Mouse (Mus musculus) right cerebral cortex, postnatal 4 days (tissue): ENCODE measurements at regions not wholly inside any gene's neighbourhood (a gene's known extent, or its start where the extent isn't known, plus 50 kb on each side); places are given as distances from the start of the nearest gene placed in this dataset.

Source experiments
- DNase-seq: peaks from one replicate; pipeline ENCODE4 v3.0.0-alpha.2; 2022

DNA sequence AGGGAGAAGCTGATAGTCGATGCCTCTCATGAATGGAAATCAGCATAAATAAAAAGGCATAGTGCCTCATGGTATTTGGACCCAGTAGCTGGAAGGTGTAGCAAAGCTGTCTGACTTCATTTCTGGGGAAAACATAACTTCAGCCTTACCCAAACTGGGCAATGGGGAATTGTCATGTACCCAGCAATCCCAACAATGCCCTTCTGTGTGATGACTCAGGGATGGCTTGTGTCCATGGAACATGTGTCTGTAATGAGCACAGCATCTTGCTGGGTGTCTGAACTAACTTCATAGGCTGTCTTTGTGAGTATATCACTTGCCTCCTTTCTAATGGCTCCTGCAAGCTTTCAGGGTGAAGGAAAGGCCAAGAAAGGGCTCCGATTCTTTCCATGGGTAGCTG, 140.3 kb downstream of the Bod1 start:
- DNase-seq = no peak

DNA sequence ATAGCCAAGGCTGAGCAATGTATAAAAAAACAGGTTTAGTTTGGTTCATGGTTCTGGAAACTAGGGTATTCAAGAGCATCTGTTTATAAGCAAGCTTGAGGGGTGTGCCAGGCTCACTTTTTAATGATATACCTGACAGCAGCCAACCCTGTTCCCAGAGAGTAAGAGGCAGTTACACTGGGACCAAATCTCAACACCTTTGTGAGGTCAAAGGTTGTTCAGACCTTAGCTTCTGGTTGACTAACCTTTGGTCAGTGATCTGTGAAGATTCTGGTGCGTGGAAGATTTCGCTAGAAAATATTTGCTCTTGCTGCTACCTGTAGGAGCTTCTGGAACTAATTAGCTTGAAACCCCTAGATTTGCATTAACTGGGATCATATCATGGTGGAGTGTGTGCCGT, 140.8 kb downstream of the Bod1 start:
- DNase-seq = no peak

DNA sequence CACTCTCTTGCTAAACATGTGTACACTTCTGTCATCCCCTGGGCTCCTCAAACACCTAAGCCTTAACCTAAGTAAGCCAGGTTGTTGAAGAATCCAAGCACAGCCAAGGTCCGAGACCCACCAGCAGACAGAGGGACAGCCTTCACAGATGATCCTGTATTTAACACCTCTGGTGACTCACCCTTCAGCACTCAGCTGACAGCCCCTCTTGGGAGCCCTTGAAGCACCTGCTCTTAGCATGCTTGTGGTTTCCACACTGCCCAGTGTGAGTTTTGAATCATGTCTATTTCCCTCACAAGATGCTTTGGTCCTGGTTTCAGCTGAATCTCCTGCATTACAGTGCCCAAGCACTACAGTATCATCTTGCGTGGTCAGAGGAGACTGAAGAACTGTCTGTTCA, 142.0 kb downstream of the Bod1 start:
- no peak for DNase-seq

DNA sequence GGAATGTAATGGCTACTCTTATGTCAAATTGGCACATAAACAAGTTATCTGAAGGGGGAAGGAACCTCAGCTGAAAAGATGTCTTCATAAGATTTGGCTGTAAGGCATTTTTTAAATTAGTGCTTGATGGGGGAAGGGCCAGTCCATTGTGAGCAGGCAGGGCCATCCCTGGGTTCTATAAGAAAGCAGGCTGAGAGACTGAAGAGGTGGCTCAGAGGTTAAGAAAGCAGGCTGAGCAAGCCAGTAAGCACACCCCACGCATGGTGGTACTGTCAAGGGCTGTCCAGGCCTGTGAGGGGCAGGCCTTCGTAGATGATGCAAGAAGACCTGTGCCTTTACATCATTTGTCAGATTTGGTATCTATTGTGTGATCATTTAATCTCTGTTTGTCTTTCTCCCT, 147.0 kb downstream of the Bod1 start:
- DNase-seq = no peak

DNA sequence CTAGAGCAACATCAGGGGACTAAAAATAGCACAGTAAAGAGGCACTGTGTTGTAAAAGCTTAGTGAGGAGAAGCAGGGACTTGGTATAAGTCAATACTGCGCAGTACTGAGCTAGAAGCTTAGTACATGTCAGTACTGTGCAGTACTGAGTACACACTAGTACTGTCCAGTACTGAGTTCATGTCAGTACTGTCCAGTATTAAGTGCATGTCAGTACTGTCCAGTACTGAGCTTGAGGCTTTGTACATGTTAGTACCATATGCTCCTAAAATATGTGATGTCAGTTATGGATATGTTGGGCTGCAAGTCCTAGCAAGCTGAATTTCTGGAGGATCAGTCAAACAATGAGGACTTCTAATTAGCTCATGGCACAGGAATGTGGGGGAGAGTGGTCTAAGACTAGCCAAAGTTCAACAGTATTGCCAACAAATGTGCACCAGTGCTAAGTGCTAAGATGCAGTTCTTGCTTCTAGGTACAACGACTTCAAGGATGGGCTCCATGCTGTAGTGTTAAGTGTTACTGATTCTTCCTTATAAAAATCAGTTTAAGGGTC, 147.5 kb downstream of the Bod1 start:
- no peak for DNase-seq

DNA sequence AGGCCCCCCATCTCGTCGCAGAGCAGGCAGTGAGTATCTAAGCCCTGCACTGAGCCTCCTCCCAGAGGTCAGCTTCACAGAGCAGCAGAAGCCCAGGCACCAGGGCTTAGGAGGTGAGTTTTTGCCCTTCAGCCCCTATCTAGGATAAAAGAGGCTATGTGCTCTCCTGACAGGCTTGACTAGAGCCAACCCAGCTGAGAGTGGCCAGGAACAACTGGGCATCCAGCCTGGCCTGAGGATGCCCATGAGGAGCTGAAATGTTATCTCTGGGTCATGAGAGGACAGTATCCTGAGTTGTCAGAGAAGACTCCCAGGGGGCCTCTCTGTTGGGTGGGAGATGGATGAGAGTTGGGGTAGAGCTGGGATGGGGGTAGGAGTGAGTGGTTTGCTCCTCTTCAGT, 149.6 kb downstream of the Bod1 start:
- DNase-seq = no peak

DNA sequence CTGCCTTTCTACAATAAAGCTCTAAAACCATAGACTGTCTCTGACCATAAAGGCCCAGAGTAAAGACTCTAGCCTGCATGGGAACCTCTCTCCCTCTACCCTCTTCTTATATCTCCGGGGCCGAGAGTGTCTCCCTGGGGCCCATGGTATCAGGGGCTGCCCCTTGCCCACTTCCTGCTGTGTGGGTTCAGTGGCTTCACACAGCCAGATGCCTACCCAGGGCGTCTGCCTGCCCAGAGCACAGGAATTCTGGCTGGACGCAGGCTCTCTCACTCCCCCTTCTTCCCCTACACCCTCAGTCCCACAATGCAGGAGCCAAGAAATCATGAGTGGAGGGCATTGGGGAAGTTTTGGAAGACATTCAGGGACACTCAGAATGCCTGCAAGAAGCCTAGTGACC, 150.8 kb downstream of the Bod1 start:
- DNase-seq = no peak

DNA sequence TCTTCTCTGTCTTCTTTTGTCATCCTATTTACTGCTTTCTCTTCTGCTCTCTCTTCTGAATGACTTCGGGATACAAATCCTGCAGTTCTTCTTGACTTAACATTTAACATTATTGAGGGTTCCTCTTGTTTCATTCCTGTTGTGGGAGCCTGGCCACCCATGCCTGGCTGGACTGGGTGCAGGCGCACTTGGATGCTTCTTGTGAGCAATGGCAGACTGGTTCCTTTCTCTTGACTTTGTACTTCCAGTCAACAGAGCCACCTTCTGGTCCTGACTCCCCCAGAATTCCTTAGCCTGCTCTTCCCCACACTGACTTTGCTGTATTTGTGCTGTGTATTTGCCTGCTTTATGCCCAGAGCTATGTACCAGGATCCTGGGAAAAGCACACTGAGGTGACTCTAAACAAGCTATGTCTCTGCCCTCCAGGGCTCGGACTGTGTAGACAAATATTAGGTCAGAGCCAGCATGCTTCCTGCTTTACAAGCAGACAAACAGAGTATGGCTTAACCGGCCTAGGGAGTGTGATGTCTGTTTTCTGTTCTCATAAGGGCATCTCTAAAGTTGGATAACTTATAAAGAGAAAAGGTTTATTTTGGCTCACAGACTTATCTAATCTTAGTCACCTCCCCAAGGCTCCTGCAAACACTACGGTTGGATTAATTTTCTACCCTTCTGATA, 133.5 kb upstream of the Stc2 start:
- DNase-seq = no peak

DNA sequence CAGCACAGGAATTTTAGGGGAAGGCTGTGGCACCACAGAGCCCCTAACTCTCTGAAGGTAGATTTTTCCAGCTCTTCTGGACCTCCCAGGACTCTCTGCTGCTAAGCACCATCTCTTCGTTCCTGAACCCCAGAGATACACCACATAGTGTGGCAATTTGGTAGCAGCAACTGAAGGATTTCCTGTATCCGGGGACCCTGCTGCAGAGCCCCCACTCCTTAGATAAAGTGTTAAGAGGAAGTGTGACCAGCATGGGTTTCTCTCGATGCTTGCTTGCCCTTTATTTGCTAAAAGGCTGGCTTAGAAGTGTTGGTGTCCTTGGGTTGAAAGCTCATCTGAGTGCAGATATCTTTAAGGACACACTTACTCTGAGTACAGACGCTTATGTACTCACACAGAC, 115.6 kb upstream of the Stc2 start:
- no peak for DNase-seq

DNA sequence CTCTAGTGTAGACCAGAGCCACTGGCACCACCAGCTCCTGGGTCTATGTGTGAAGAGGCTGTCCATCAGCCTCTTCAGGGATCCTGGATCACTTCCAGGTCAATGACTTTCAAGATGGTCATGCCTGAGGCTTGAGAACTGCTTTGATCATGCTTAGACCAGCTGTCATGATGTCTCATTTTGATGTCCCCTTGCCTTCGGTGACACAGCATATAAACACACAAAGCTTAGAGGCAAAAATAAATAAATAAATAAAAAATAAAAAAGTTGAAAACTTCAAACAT, 111.1 kb upstream of the Stc2 start:
- no peak for DNase-seq

DNA sequence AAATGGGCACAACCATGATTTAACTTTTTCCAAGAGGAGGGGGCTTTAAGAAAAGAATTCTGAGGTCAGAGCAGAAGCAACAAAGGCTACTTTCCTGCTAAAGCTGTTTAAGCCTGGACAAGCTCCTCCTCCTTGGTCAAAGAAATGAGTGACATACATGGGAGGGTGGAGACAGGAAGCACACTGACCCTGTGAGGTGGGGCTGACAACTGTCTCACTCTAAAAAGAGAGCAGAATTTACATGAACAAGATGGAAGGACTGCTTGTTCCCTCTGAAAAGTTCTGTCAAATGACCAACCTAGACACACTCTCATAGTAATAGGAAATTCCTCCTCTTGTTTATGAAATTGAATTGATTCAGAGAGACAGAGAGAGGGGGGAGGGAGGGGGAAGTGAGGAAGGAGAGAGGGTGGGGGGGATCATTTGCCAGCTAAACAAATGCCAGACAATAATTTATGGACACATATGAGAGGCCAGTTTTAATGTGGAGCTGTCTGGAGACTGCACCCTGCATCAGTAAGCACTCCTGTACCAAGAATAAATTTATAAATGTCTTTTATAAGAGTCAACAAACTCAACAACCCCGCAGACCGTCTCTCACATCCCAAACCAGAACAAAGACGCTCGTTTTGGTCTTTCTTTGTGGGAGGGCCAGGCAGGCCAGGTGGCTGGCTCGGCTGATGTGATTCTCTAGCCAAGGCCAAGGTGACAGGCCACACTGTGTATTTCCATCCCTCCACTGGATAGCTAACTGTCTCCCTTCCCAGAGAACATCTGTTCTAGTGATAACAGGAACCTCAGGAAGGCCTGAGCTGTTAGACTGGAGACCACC, 110.6 kb upstream of the Stc2 start:
- DNase-seq = no peak

DNA sequence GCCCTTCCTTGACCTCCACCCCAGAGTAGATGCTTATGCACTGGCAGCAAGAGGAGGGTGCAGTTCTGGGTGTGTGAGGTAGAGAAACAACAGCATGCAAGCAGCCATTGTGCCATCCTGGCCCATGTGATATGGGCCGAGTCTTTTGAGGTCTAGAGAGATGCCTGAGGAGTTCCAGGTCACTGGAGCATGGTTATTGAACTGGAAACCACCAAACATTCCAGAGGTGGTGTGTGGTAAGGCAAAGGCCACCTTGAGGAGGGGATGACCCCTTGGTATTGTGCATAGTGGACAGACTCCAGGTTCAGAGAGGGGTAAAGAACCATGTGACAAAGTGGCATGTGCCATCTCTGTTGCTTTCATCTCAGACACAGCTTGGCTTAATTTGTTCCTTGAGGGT, 107.9 kb upstream of the Stc2 start:
- DNase-seq = no peak

DNA sequence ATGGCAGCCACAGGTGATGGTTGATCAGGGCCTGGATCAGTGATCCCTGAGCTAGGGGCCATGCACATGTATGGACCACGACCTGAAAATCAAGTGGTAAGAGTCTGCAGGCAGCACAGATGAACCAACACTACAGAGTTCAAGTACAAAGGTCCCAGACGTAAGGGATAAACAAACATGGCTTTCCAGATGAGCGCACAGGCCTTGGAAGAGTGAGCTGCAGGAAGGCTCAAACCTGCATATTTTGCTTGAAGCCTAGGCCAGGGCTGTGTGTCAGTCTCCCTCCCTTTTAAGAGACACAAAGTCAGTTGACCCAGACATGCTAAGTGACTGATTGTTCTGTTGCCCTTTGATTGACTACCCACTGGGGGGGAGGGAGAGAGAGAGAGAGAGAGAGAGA, 107.2 kb upstream of the Stc2 start:
- no peak for DNase-seq

DNA sequence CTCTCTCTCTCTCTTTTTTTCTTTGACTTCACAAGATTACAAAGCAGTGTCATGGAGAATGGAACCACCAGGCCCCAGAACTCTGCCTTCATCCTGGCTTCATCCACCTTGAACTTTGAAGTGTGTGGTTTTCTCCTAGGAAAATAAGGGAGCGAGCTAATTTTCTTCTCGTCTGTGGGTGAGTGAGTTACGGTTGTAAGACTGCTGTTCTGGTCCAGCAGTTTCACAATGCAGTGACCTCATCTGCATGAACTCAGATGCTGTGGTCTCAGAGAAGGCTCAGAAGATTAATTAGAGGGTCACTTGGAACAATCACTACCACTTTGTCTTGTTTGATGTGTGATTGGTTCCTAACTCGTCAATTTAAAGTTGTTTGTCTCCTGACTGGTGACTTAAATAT, 103.1 kb upstream of the Stc2 start:
- DNase-seq = no peak

DNA sequence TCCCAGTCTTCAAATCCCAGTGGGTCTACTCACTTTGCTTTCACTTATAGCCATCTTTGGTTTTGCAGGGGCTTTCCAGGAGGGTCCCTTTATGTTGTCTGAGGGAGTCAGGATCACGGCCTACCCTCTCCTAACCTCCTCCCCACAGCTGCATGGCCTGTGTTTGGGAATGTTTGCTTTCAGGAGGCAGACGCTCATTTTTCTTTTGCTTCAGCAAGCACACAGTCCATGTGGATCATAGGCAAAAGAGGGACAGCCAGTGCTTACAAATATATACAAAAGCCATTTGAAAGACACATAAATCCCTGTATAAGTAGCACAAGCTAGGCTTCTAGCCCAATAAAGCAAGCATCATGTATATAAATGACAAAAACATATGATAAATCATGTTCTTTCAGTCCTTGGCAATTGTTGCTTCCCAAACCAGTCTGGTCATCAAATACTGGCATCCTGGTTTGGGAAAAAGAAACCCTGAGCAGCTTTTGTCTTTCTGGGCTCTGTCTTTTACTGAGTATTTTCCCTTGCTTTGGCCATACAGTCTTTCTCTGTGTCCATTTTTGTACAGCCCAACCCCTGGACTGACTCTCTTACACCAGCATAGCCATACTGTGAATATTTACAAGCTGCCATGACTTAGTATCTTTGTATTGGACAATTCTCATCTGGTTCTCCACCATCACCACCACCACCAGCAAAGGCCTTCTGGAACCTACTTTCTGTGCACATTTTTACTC, 101.0 kb upstream of the Stc2 start:
- no peak for DNase-seq

DNA sequence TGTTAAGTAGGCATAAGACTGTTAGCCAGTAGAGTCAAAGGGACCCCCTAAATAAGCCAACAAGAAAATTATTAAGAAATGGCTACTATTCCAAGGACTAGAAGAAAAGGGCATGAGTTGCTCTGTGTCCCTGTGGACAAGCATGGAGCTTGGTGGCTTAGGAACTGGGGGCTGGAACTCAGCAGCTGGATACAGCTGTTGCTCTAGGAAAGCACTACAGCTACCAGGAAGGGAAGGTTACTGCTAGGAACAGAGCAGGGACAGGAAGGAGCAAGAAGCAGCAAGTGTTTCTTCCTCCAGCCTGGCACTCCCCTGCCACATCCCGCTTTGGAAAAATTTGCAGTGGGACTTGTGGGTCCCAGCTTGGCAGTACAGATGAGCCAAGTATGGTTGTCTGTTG, 95.0 kb upstream of the Stc2 start:
- DNase-seq = no peak

DNA sequence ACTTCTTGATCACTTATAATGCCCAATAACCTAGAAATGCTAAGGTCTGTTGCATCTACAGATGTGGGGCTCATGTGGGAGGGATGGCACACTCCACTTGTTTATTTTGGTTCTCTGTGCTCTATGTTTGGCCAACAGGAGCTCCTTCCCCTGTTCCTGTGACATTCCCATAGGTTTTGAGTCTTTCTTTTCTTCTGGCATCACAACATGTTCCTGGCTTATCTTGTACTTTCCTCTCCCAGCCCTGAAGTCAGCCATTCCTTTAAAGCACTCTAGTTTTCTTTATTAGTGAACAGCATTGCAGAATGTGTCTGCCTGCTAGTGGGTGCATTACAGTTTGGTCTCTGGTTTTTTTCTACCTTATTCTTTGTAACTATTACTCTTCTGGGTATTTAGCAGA, 92.6 kb upstream of the Stc2 start:
- no peak for DNase-seq

DNA sequence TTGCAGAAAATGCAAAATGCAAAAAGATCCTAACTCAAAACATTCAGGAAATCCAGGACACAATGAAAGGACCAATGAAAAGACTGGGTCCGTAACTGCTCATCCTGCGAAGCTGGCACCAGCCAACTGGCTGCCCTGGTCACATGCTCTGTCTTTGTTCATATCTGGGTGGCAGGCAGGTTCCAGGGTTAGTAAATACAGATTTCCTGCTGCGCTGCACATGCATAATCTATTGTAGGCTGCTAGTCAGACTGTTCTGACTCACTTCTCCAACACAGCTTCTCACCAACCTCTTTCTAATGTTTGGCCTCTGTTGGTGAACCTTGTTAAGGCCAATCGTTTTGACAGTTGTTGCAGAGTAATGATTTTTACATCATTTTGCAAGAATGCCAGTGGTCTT, 92.0 kb upstream of the Stc2 start:
- no peak for DNase-seq

DNA sequence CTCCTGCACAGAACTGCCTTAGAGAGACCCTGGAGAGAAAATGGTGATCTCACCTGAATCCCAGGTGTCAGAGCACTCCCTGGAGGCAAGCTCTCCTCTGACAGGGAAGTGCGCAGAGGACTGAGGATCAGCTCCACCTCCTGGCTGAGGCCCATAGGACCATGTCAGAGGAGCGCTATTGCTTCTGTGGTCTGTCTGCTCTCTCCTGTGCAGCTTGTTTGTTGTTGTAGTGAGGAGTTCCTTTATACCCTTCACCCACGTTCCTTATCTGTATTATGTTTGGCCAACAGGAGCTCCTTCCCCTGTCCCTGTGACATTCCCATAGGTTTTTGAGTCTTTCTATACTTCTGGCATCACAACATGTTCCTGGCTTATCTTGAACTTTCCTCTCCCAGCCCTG, 91.5 kb upstream of the Stc2 start:
- no peak for DNase-seq

DNA sequence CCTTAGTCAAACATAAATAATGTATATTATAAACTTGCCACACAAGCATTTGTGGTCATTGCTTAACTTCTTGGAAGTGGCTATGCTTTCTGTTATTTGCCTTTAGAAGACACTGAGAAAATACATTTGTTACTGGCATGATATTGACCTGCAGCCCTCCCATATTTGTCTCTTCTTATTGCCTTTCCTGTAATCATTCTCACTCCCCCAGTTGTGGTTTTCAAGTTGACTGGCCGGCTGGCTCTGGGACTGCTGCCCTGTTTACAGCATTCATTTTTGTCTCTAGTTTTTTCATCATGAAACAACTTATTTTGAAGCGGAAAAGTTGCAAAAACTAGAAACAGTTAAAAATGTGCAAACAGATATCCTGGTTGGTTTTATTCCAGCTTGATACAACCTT, 57.5 kb upstream of the Stc2 start:
- DNase-seq = no peak
